Mouse (Mus musculus): ENCODE data around the gene Chek1.

Chek1 gene

DNA sequence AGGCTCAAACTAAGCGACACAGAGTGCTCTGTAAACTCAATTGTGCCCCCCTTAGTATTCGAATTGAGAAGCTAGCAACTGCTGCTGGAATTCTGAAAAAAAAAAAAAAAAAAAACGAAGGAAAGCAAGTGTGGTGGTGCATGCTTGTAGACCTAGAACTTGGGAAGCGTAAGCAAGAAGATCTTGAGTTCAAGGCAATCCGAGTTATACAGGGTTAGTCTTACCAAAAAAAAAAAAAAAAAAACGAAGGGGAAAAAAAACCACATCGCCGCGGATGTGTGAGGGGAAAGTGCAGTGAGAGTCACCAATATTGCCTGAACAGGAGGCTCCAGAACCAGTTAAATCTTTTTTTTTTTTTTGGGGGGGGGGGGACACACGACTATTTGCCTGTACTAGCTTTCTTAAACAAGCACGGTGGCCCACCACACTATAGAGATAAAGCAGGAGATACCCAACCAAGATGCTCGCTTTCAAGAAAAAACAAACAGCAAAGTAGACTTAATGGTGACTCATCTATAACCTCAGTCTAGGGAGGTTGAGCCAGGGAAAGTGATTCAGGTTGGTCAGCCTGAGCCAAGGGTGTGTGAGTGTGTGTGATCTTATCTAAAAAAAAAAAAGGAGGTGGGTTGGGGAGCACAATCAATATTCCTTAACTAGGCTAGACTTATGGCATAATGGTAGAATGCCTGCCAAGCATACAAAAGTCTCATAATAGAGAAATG, at the start of gene Chek1:
Gene Chek1, minus strand, starts transcription at position 32 of the 722 bp plus-strand sequence.
- DNase-seq = no peak

DNA sequence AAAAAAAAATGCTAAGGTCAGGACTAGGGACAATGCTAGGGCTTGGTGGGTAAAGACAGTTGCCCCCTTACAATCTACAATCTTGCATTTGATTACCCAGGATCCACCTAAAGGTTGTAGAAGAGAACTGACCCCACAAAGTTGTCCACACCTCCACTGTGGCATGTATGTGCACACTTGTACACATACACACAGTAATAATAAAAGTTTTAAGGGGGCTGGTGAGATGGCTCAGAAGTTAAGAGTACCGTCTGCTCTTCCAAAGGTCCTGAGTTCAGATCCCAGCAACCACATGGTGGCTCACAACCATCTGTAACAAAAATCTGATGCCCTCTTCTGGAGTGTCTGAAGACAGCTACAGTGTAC, 42.2 kb upstream of the Chek1 start:
- peak; percentile 2 for DNase-seq

GRCm38 (mm10) chr9:36768156-36769047, 41.5 kb upstream of the Chek1 start:
- no peak for DNase-seq

GRCm38 (mm10) chr9:36767203-36768143, 40.6 kb upstream of the Chek1 start, which contains the start of gene Stt3a:
Gene Stt3a, minus strand, starts transcription at chr9:36767679.
- DNase-seq = peak; percentile 98

DNA sequence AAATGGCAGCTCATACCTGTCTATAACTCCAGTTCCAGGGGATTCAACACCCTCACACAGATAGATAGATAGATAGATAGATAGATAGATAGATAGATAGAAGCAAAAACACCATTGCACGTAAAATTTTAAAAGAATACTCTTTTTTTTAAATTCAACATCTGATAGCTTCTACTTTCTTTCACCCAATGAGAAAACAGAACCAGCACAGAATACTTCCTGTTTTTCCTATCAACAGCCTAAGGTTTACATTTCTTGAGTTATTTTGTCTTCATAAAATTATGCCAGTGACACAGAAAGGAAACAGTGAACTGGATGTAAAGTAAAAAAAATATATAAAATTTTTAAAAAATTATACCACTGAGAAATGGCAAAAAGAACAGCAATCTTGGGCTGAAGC, 37.5 kb upstream of the Chek1 start:
- DNase-seq = no peak

DNA sequence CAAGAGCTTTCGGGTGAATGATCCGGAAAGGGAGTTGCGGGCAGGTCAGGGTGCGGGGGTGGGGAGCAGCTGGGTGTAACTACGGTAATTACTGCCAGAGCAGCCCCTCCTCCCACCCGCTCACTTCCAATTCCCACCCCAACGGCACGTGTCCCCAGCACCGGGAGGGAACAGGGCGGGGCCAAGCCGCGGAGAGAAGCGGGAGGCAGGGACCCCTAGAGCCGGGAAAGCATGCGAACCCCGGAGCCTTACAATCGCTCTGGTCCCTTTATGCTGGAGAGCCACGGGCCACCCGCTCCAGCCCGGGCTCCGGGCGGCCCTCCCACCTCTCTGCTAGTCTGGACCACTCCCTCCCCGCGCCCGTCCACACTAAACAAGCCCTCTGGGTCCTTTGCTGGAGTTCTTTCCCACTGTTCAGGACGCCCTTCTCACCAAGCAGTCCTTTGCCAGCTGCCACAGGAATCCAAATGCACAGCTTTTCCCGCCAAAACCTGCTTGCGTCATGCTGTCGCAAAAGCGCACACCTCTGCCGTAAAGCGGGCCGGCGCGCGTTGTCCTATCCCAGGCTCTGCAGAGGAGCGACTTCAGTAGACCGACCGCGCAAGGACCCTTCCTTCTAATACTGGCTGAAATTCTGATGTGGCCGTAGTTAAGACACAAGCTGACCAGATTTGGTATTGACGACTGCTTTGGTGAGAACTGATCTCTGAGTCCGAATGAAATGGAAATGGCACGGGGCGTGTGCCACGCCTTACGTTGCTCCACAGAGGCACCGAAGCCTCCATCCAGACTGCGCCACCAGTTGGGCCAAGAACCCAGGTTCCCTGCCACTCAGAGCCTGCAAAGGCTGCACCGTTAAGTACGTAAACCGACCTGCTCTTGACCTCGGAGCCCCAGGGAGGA, 483 bp downstream of the Chek1 start:
- peak; percentile 95 for DNase-seq

- no peak for DNase-seq
Measured at GRCm38 (mm10) chr9:36716624-36717023, 10.2 kb downstream of the Chek1 start.

DNA sequence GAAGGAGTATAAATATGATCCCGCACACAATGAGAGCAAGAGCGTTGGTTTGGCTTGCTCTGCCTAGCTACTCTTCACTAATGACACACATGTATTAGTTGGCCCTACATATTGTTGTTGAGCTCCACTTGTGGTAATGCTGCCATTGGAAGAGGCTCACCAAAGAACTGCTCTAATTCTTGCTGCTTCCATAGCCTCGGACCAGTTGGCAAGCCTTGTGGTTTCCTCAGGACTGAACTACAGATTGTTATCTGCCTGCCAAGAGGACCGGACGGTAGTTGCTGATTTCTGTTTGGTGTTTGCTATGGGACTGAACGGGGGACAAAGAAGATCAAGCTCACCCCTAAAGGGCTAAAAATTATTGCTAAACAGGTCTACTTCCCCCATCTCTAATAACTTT, 19.6 kb downstream of the Chek1 start:
- no peak for DNase-seq

GRCm38 (mm10) chr9:36705923-36706322, 20.9 kb downstream of the Chek1 start:
- DNase-seq = no peak

DNA sequence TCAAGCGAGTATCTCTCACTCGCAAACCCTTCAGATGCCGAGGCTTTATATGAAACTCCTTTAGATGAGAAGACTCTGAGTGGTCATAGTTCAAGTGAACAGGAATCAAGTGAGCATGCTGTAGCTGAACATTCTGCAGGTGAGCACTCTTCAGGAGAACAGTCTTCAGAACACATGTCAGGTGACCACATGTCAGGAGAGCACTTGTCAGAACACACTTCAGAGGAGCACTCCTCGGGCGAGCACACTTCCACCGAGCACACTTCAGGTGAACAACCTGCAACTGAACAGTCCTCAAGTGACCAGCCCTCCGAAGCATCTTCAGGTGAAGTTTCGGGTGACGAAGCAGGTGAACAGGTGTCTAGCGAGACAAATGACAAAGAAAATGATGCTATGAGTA, 32.6 kb downstream of the Chek1 start:
- DNase-seq = no peak

GRCm38 (mm10) chr9:36692920-36693319, 33.9 kb downstream of the Chek1 start, which contains the start of gene Acrv1:
Gene Acrv1, plus strand, starts transcription at chr9:36693220.
- DNase-seq = no peak

DNA sequence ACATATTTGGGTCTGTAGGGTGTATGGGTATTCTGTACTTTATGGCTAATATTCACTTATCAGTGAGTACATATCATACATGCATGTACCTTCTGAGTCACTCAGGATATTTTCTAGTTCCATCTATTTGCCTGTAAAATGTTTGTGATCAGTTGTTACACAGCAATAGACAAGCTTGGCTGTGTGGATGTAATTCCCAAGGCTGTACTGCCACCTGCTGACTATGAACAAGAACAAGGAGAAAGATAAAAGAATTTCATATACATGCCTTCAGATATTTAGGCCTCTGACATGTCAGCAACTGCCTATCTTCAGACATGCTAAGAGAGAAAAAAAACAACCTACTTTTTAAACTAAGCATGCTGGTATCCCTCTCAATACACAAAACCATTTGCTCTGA, 39.5 kb downstream of the Chek1 start:
- DNase-seq = no peak

- no peak for DNase-seq
Measured at GRCm38 (mm10) chr9:36681424-36681823, 45.4 kb downstream of the Chek1 start.

Data from kidney, adult 18-20 months (tissue).